Mouse (Mus musculus) lung, adult 2 months (tissue): Measurements from ENCODE around the gene Pik3c2a. TPM values are rescaled to one million over a fixed set of nuclear protein-coding genes. Genes with fewer than 3 reads are reported as not detected.

Experiments used
- DNase-seq: peaks from one replicate; pipeline ENCODE4 v3.0.0; 2022
- H3K4me1 ChIP-seq: fragments of 200-500 bp; 2 replicates; pipeline ENCODE4 v1.6.1; 2011; ENCODE audit warnings: low read length; ENCODE audit not compliant: control insufficient read depth, insufficient read depth
- H3K4me3 ChIP-seq: fragments of 200-500 bp; replicated peaks from 2 replicates; pipeline ENCODE3; 2011; ENCODE audit warnings: low read depth, mild to moderate bottlenecking, control low read depth, low read length; ENCODE audit errors: extremely low read depth
- CTCF ChIP-seq: fragments of 200-500 bp; IDR thresholded peaks from 2 replicates; pipeline ENCODE4 v1.5.1; 2011; ENCODE audit warnings: mild to moderate bottlenecking, low read length, control low read depth; ENCODE audit not compliant: insufficient read depth
- POLR2A ChIP-seq: fragments of 200-500 bp; IDR thresholded peaks from 2 replicates; pipeline ENCODE4 v1.6.1; 2011; ENCODE audit warnings: low read depth, mild to moderate bottlenecking, control low read depth, low read length, borderline replicate concordance; ENCODE audit errors: extremely low read depth
- WGBS: fragments of 180-500 bp; shearing (Covaris S2); methylation state at CpG from one replicate; pipeline ENCODE4 v1.1.7; 2018; 5-methylcytosine and 5-hydroxymethylcytosine counted together
- polyA plus RNA-seq: library from polyadenylated mRNA; depleted of rRNA; stranded (reverse); fragments of >200 nt; gene quantifications from 2 replicates; pipeline ENCODE4 v1.2.3, GENCODE M21; 2012; rRNA removed

Pik3c2a gene
- polyA plus RNA-seq = 3.4 and 5.5 TPM in 2 replicates

DNA sequence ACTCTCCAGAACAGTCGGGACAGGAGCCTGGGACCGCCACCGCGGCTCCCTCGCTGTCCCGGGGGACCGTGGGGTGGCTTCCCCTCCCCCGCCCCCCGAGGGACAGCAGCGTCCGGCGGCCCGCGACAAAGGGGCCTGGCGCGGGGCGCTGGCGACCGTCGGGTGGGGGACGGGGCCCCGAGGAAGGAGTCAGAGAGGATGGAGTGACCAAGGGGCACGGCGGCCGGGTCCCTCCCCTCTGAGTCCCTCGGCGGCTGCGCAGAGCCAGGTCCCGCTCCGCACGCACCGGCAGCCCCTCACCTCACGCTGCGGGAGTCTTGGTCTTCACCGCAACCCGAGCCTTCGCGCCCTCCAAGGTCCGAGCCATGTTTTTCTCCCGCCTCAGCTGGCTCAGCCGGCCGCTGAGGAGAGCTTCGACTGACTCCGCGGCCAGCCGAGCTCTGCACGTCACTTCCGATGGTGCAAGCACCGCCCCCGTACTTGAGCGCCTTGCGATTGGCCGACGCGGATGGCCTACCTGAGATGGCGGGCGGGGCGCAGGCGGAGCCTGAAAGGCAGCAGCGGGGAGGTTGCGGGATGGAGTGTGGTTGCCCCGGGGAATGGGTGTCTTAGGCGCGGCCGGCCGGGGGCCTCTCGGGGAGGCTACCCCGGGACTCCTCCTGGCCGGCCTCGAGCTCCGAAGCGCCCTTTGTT, at the start of gene Pik3c2a:
Gene Pik3c2a, minus strand, starts transcription at position 446 of the 693 bp plus-strand sequence.
- WGBS = under 1% methylated on average over 71 of the region's 72 CpGs
- DNase-seq = peak; percentile 97
- H3K4me3 ChIP-seq = peak within 1 kb of the TSS; percentile 68
- H3K4me1 ChIP-seq = peaks cover 8% of the 10 kb centered on the region
- TF ChIP-seq CTCF = no peak
- peak; percentile 85 for TF ChIP-seq POLR2A

DNA sequence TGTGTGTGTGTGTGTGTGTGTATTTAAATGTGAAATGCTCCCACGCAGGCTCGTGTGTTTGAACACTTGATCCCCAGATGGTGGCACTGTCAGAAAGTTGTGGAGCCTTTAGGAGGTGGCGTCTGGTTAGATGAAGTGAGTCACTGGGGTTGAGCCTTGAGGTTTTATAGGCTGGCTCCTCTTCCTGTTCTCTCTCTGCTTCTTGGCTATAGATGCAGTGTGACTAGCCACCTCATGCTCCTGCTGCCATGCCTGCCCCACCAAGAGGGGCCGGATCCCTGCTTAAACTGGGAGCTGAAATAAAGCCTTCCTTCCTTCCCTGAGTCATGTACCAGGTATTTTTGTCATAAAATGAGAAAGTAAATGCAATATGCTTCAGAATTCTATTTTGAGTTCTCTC, 47.9 kb upstream of the Pik3c2a start:
- no peak overlapping the region for H3K4me3 ChIP-seq
- no peak for DNase-seq
- WGBS = 69% methylated on average over 4 of the region's 4 CpGs
- no peak for TF ChIP-seq CTCF
- TF ChIP-seq POLR2A = no peak
- H3K4me1 ChIP-seq = no peaks in the 10 kb centered on the region

DNA sequence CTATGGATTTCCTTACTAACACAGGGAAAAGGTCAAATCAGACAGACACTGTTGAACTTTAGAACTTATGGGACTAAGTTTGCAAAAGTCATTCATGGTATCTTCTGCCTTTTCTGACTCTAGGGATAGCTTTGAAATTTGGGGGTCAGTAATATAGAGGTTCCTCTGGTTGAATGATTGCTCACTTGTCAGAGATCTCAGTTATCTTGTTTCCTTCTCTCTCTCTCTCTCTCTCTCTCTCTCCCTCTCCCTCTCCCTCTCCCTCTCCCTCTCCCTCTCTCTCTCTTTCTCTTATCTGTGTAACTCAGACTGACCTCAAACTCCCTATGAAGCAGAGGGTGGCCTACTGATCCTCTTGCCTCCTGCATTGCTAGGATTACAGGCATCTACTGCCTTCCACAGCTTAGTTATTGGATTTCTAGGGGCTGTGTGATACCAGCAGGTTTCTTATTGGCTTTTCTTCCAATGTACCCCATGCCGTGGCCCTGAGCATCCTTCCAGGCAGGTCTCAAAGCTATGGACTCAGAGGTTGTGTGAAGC, 41.9 kb upstream of the Pik3c2a start:
- no peak for DNase-seq
- no peaks in the 10 kb centered on the region for H3K4me1 ChIP-seq
- no peak overlapping the region for H3K4me3 ChIP-seq
- TF ChIP-seq POLR2A = no peak
- no peak for TF ChIP-seq CTCF
- WGBS = 78% methylated on average over 1 of the region's 1 CpGs

DNA sequence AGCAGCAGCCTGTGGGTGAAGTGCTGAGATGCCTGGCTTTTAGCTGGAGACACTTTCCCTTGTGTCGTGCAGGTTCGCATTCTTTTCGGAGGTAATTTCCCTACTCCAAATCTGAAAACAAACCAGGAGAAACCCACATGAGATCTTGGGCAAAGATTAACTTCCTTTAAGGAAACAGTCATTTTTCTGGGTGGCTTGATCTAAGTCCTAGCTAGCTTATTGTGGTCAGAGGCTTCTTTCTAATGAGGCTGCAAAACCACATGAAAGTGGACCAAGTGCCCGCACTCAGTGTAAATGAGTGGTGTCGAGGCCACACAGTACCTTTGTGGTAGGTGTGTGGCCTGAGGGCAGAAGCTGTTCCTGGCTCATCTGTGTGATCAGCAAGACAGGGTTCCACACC, 41.0 kb upstream of the Pik3c2a start:
- Histone ChIP-seq H3K4me3 (no peak overlapping the region), H3K4me1 (no peaks in the 10 kb centered on the region)
- DNase-seq = peak; percentile 36
- 38% methylated on average over 5 of the region's 5 CpGs for WGBS
- TF ChIP-seq POLR2A (no peak), CTCF (no peak)

DNA sequence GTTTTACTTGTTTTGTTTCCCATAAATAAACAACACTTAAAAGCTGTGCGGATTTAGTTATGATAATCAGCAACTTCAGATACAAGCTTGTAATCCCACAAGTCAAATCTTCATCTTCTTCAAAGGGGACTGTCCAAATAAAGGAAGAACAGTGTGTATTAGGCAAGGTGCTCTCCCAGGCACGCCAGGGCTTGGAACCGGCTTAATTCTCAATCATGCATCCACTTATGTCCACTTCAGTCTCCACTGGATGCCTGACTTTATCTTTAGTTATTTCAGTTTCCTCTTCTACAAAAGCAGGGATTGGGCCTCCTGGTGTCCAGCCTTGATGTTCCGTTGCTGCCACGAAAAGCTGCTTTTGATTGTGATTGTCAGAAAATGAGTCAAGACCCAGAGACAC, 40.5 kb upstream of the Pik3c2a start:
- DNase-seq = no peak
- Histone ChIP-seq H3K4me3 (no peak overlapping the region), H3K4me1 (no peaks in the 10 kb centered on the region)
- WGBS = 53% methylated on average over 5 of the region's 5 CpGs
- TF ChIP-seq POLR2A (no peak), CTCF (no peak)

- Histone ChIP-seq H3K4me1 (no peaks in the 10 kb centered on the region), H3K4me3 (no peak overlapping the region)
- WGBS = 18% methylated on average over 1 of the region's 1 CpGs
- TF ChIP-seq POLR2A = no peak
- no peak for TF ChIP-seq CTCF
- no peak for DNase-seq
Observed at GRCm38 (mm10) chr7:116483106-116483505, 39.9 kb upstream of the Pik3c2a start.

DNA sequence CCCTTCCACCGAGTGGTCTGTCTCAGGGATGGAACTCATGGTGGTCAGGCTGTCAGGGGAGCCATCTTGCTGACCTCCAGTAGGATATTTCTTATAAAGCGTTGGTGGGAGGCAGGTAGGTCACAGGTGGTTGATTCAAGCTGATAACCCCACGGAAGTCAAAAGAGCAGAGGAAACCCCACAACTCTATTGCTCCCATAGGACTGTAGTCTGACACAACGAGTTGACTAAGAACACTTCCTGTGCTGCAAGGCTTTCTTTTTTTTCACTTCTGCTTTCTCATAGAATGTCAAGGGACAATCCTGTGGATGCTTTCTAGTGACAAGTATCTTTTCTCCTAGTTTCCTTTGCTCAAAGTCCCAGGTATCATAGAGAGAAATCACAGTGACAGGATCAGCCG, 33.0 kb upstream of the Pik3c2a start:
- DNase-seq = no peak
- TF ChIP-seq POLR2A (no peak), CTCF (no peak)
- Histone ChIP-seq H3K4me1 (no peaks in the 10 kb centered on the region; the same call in 1 of the 2 replicates), H3K4me3 (no peak overlapping the region)
- WGBS = 67% methylated on average over 5 of the region's 5 CpGs

GRCm38 (mm10) chr7:116475836-116476235, 32.6 kb upstream of the Pik3c2a start:
- Histone ChIP-seq H3K4me3 (no peak overlapping the region), H3K4me1 (no peaks in the 10 kb centered on the region; the same call in 1 of the 2 replicates)
- TF ChIP-seq CTCF = no peak
- no peak for TF ChIP-seq POLR2A
- no peak for DNase-seq

DNA sequence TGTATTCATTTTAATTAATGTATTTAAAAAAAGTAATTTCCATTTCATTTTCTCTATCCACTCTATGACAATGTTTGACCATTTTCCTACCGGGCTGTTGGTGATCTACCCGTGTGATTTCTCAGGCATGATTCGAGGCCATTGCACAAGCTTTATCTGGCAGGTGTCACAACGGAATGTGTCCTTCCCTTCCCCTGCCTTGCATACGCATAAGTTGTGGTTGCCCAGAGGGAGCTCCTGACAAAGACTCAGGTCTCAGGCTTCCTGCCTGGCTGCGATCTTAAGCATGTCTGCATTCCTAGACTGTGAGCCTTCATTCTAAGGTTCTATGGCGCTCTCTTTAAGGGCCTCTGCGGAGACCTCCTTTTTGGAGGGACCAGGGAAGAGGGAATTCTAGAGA, 18.9 kb upstream of the Pik3c2a start:
- H3K4me3 ChIP-seq = no peak overlapping the region
- no peak for DNase-seq
- no peak for TF ChIP-seq CTCF
- no peak for TF ChIP-seq POLR2A
- peaks cover 5% of the 10 kb centered on the region; the same call in 1 of the 2 replicates for H3K4me1 ChIP-seq
- WGBS = 34% methylated on average over 8 of the region's 8 CpGs

DNA sequence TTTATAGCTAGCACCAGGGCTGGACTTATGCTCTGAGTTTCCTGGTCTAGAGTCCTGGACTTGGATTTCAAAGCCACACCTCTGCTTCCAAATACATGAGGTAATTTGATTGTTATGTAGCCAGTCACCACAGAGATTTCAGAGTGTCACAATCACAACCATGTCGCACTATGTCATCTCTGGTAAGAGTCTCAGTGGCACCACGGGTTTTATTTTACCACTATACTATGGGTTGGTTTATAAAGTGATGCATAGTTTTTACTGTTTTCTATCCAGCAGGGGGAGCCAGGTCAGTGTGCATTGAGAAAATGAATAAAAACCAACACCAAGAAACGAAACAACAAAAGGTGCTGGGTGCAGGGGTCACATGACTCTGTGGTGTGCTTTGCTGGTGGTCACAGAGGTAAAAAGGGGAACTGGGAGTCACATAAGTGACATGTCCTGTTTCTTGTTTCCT, 15.8 kb upstream of the Pik3c2a start:
- no peak for DNase-seq
- TF ChIP-seq POLR2A (no peak), CTCF (peak; percentile 33; the same call in 1 of the 2 replicates)
- Histone ChIP-seq H3K4me1 (peaks cover 5% of the 10 kb centered on the region; the same call in 1 of the 2 replicates), H3K4me3 (no peak overlapping the region)
- 12% methylated on average over 3 of the region's 3 CpGs for WGBS
